In the genomic region with DNA sequence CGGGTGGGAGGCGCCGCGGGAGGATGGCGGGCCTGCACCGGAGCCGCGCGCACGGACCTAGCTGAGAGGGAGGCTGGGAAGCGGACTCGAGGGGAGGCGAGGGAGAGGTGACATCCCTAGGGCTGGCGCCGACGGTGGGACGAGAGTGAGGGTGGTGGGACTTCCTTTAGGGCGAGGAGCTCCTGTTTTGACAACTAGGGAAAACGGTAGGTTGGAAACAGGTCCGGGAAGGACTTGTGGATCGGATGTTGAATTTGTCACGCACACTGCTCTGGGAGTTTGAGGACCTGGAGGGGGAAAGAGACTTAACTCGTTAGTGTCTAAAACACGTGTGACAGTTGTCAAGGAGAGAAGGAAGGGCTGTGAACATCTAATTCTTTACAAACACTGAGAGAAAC, we compare ENCODE assay signal across 9 mouse cellular contexts. TPM values are rescaled to one million over a fixed set of nuclear protein-coding genes. Genes with fewer than 3 reads are reported as not detected.
DNase-seq lines count a peak whose midpoint lies in the region; ATAC-seq lines count a peak whose summit lies in the region.
"Had no signal": no experiment of that assay in that cellular context is flagged by ENCODE, and none has a peak within 500 bp of the region (broad histone marks: within the 10 kb centered on the region; RNA-seq: fewer than 3 reads in every experiment).

No protein-coding gene starts in this region.

- peak overlapping the region; percentile 97 for H3K9ac ChIP-seq in forebrain, embryonic 11.5 days (ENCODE audit: low read length)
- H3K9ac ChIP-seq in liver, embryonic 15.5 days, result peak overlapping the region; percentile 95

- H3K4me3 ChIP-seq in forebrain, embryonic 11.5 days (ENCODE audit: low read depth, low read length), result peak overlapping the region; percentile 77
- peak overlapping the region; percentile 96 for H3K4me3 ChIP-seq in liver, embryonic 15.5 days (replicated peaks)

- no peaks in the 10 kb centered on the region for H3K27me3 ChIP-seq in forebrain, embryonic 11.5 days (ENCODE audit: control insufficient read depth, insufficient read depth, low read length)
- no peaks in the 10 kb centered on the region for H3K27me3 ChIP-seq in liver, embryonic 15.5 days

- H3K27ac ChIP-seq in forebrain, embryonic 11.5 days (ENCODE audit: low read depth, low read length), result peak overlapping the region; percentile 82
- peak overlapping the region; percentile 90 for H3K27ac ChIP-seq in liver, embryonic 15.5 days (replicated peaks)

- peak; percentile 88 for ATAC-seq in frontal cortex, adult (ENCODE audit: low TSS enrichment)
- ATAC-seq in forebrain, embryonic 11.5 days (replicated peaks; ENCODE audit: low FRiP score), result peak; percentile 87
- peak; percentile 87 for ATAC-seq in liver, embryonic 15.5 days (ENCODE audit: insufficient read depth)

- peak overlapping the region; percentile 62 for H3K4me2 ChIP-seq in forebrain, embryonic 11.5 days (ENCODE audit: low read depth, low read length, severe bottlenecking)
- peak overlapping the region; percentile 72 for H3K4me2 ChIP-seq in liver, embryonic 15.5 days

- no peaks in the 10 kb centered on the region; the same call in 1 of the 2 replicates for H3K4me1 ChIP-seq in forebrain, embryonic 11.5 days (replicated peaks; ENCODE audit: control insufficient read depth, insufficient read depth, low read length)
- peaks cover 31% of the 10 kb centered on the region for H3K4me1 ChIP-seq in liver, embryonic 15.5 days (replicated peaks)

- no peaks in the 10 kb centered on the region for H3K9me3 ChIP-seq in forebrain, embryonic 11.5 days (ENCODE audit: control insufficient read depth, low read length)
- H3K9me3 ChIP-seq in liver, embryonic 15.5 days (replicated peaks), result no peaks in the 10 kb centered on the region

- under 1% methylated on average over 24 of the region's 24 CpGs for WGBS in forebrain, embryonic 11.5 days
- WGBS in liver, embryonic 15.5 days (ENCODE audit: insufficient replicate concordance), result 0% methylated on average over 24 of the region's 24 CpGs

- H3K36me3 ChIP-seq in forebrain, embryonic 11.5 days (ENCODE audit: control insufficient read depth, insufficient read depth, low read length), result no peaks in the 10 kb centered on the region
- H3K36me3 ChIP-seq in liver, embryonic 15.5 days (replicated peaks), result peaks cover 17% of the 10 kb centered on the region

- no peak for DNase-seq in frontal cortex, postnatal 36 days (ENCODE audit: low spot score in 2 of 2)
- DNase-seq in 3T3-L1 (ENCODE audit: low read depth, low spot score), result peak; percentile 46
- no peak for DNase-seq in forebrain, embryonic 11.5 days (ENCODE audit: low spot score)
- no peak for DNase-seq in thymus, postnatal 14 days
- no peak for DNase-seq in adipocyte (ENCODE audit: low spot score)
- DNase-seq in layer of hippocampus, adult 9-11 months, result no peak

RNA-seq across cellular contexts. Expression of gene Tipin, which starts 0.4 kb away (rescaled TPM):
- 300 and 304 TPM in 2 replicates for polyA plus RNA-seq in forebrain, embryonic 11.5 days (2014; fragmentation: Nextera tagmentation; extraction: Ambion mirVana)
- 170 and 187 TPM in 2 replicates for polyA plus RNA-seq in liver, embryonic 15.5 days (2015; fragmentation: Nextera tagmentation; extraction: Ambion mirVana)

RNA-seq across cellular contexts. Expression of gene Map2k1, which starts 28.3 kb away (rescaled TPM):
- 67.7 and 71.1 TPM in 2 replicates for polyA plus RNA-seq in forebrain, embryonic 11.5 days (2014; fragmentation: Nextera tagmentation; extraction: Ambion mirVana)
- 30.1 and 30.9 TPM in 2 replicates for polyA plus RNA-seq in liver, embryonic 15.5 days (2015; fragmentation: Nextera tagmentation; extraction: Ambion mirVana)

RNA-seq across cellular contexts. Expression of gene Uchl4, which starts 46.8 kb away (rescaled TPM):
- 3.7 and 4.9 TPM in 2 replicates for polyA plus RNA-seq in forebrain, embryonic 11.5 days (2014; fragmentation: Nextera tagmentation; extraction: Ambion mirVana)
- 0.44 and 0.64 TPM in 2 replicates for polyA plus RNA-seq in liver, embryonic 15.5 days (2015; fragmentation: Nextera tagmentation; extraction: Ambion mirVana)
- polyA plus RNA-seq: gonadal fat pad, adult 2 months had no signal

RNA-seq across cellular contexts. Expression of gene Dis3l, which starts 59.3 kb away (rescaled TPM):
- 22.4 and 23.4 TPM in 2 replicates for polyA plus RNA-seq in forebrain, embryonic 11.5 days (2014; fragmentation: Nextera tagmentation; extraction: Ambion mirVana)
- 8.5 and 8.8 TPM in 2 replicates for polyA plus RNA-seq in liver, embryonic 15.5 days (2015; fragmentation: Nextera tagmentation; extraction: Ambion mirVana)
